Mouse (Mus musculus) intestine, embryonic 15.5 days (tissue): ENCODE measurements around the gene Prdm15. TPM values are rescaled to one million over a fixed set of nuclear protein-coding genes. Genes with fewer than 3 reads are reported as not detected.
A peak's percentile ranks its signal among the peaks of the same experiment; 100 is the strongest.

Experiments used
- ATAC-seq: fragments of 200-750 bp; cut with Nextera tagmentation; 2 replicates; pipeline ENCODE4 v1.8.0; 2017; ENCODE audit warnings: moderate TSS enrichment, moderate library complexity
- H3K27ac ChIP-seq: fragments of 300-500 bp; sonication (generic); 2 replicates; pipeline ENCODE4 v1.5.1; 2015; ENCODE audit warnings: mild to moderate bottlenecking, inconsistent platforms
- H3K27me3 ChIP-seq: fragments of 300-500 bp; sonication (generic); replicated peaks from 2 replicates; pipeline ENCODE4 v1.6.1; 2015; ENCODE audit warnings: inconsistent platforms
- H3K36me3 ChIP-seq: fragments of 300-500 bp; sonication (generic); 2 replicates; pipeline ENCODE4 v1.6.1; 2015; ENCODE audit warnings: inconsistent platforms
- H3K4me1 ChIP-seq: fragments of 300-500 bp; sonication (generic); replicated peaks from 2 replicates; pipeline ENCODE4 v1.6.1; 2015; ENCODE audit warnings: inconsistent platforms
- H3K4me2 ChIP-seq: fragments of 300-500 bp; sonication (generic); replicated peaks from 2 replicates; pipeline ENCODE4 v1.6.1; 2015; ENCODE audit warnings: mild to moderate bottlenecking, inconsistent platforms
- H3K4me3 ChIP-seq: fragments of 300-500 bp; sonication (generic); replicated peaks from 2 replicates; pipeline ENCODE4 v1.5.1; 2015; ENCODE audit warnings: inconsistent platforms
- H3K9ac ChIP-seq: fragments of 300-500 bp; sonication (generic); 2 replicates; pipeline ENCODE4 v1.6.1; 2015; ENCODE audit warnings: inconsistent platforms
- H3K9me3 ChIP-seq: fragments of 300-500 bp; sonication (generic); 2 replicates; pipeline ENCODE4 v1.6.1; 2016; ENCODE audit warnings: inconsistent platforms
- WGBS: fragments of 180-500 bp; shearing (Covaris S2); methylation state at CpG from one replicate; pipeline ENCODE4 v1.1.7; 2015; 5-methylcytosine and 5-hydroxymethylcytosine counted together
- polyA plus RNA-seq: library from polyadenylated mRNA; unstranded; fragments of >200 nt; fragmentation: Nextera tagmentation; extraction: Ambion mirVana; gene quantifications from 2 replicates; pipeline ENCODE4 v1.2.1, GENCODE M21; 2015

The Prdm15 gene
- polyA plus RNA-seq, 1 experiment from 2014 or later, result 7.4 TPM

GRCm38 (mm10) chr16:97808881-97809280 is 42.8 kb downstream of the Prdm15 start:
- no peaks in the 10 kb centered on the region for H3K27me3 ChIP-seq
- no peak overlapping the region for H3K27ac ChIP-seq
- WGBS, result 98% methylated on average over 3 of the region's 3 CpGs
- H3K9me3 ChIP-seq, result no peaks in the 10 kb centered on the region
- H3K4me2 ChIP-seq, result no peak overlapping the region
- H3K36me3 ChIP-seq, result peaks cover 57% of the 10 kb centered on the region
- no peaks in the 10 kb centered on the region for H3K4me1 ChIP-seq
- ATAC-seq, result no peak
- no peak overlapping the region for H3K9ac ChIP-seq
- H3K4me3 ChIP-seq, result no peak overlapping the region

- Histone ChIP-seq H3K9me3 (no peaks in the 10 kb centered on the region), H3K9ac (no peak overlapping the region), H3K4me2 (no peak overlapping the region), H3K36me3 (peaks cover 42% of the 10 kb centered on the region), H3K27ac (no peak overlapping the region), H3K4me1 (no peaks in the 10 kb centered on the region), H3K4me3 (no peak overlapping the region), H3K27me3 (no peaks in the 10 kb centered on the region)
- WGBS, result 91% methylated on average over 3 of the region's 3 CpGs
- ATAC-seq, result no peak
These were observed 46.0 kb downstream of the Prdm15 start for GRCm38 (mm10) chr16:97805646-97806045.

- WGBS, result 69% methylated on average over 7 of the region's 7 CpGs
- Histone ChIP-seq H3K9me3 (no peaks in the 10 kb centered on the region), H3K4me2 (no peak overlapping the region), H3K9ac (no peak overlapping the region), H3K36me3 (peaks cover 41% of the 10 kb centered on the region), H3K4me1 (no peaks in the 10 kb centered on the region), H3K27me3 (no peaks in the 10 kb centered on the region), H3K27ac (no peak overlapping the region), H3K4me3 (no peak overlapping the region)
- ATAC-seq, result peak; percentile 36; the same call in 1 of the 2 replicates
These were observed 46.7 kb downstream of the Prdm15 start for GRCm38 (mm10) chr16:97804680-97805547.

GRCm38 (mm10) chr16:97797950-97798869 is 53.4 kb downstream of the Prdm15 start:
- no peak overlapping the region for H3K4me3 ChIP-seq
- peaks cover 25% of the 10 kb centered on the region for H3K36me3 ChIP-seq
- ATAC-seq, result peak; percentile 56; the same call in 1 of the 2 replicates
- no peaks in the 10 kb centered on the region for H3K9me3 ChIP-seq
- no peaks in the 10 kb centered on the region for H3K4me1 ChIP-seq
- H3K27ac ChIP-seq, result no peak overlapping the region
- no peak overlapping the region for H3K9ac ChIP-seq
- WGBS, result 87% methylated on average over 7 of the region's 7 CpGs
- no peaks in the 10 kb centered on the region for H3K27me3 ChIP-seq
- no peak overlapping the region for H3K4me2 ChIP-seq

GRCm38 (mm10) chr16:97797212-97797611 is 54.4 kb downstream of the Prdm15 start:
- Histone ChIP-seq H3K4me3 (no peak overlapping the region), H3K9me3 (no peaks in the 10 kb centered on the region), H3K36me3 (peaks cover 28% of the 10 kb centered on the region; the same call in 1 of the 2 replicates), H3K4me1 (no peaks in the 10 kb centered on the region), H3K9ac (no peak overlapping the region), H3K27me3 (no peaks in the 10 kb centered on the region), H3K4me2 (no peak overlapping the region), H3K27ac (no peak overlapping the region)
- no peak for ATAC-seq
- WGBS, result 79% methylated on average over 3 of the region's 3 CpGs

GRCm38 (mm10) chr16:97794256-97794655 is 57.4 kb downstream of the Prdm15 start:
- Histone ChIP-seq H3K9ac (no peak overlapping the region), H3K9me3 (no peaks in the 10 kb centered on the region), H3K4me1 (no peaks in the 10 kb centered on the region), H3K36me3 (peaks cover 28% of the 10 kb centered on the region; the same call in 1 of the 2 replicates), H3K27ac (no peak overlapping the region), H3K4me3 (no peak overlapping the region), H3K4me2 (no peak overlapping the region), H3K27me3 (no peaks in the 10 kb centered on the region)
- 91% methylated on average over 6 of the region's 6 CpGs for WGBS
- no peak for ATAC-seq

- Histone ChIP-seq H3K9me3 (no peaks in the 10 kb centered on the region), H3K27ac (no peak overlapping the region), H3K36me3 (no peaks in the 10 kb centered on the region), H3K4me1 (0 out of 2 replicates have a peak, but pooled peaks cover 2% of the 10 kb centered on the region), H3K4me3 (no peak overlapping the region), H3K4me2 (no peak overlapping the region), H3K9ac (no peak overlapping the region), H3K27me3 (no peaks in the 10 kb centered on the region)
- ATAC-seq, result peak; percentile 65
- WGBS, result 66% methylated on average over 5 of the region's 5 CpGs
These were observed 68.6 kb downstream of the Prdm15 start for GRCm38 (mm10) chr16:97783057-97783456.

- H3K4me3 ChIP-seq, result no peak overlapping the region
- 24% methylated on average over 15 of the region's 15 CpGs for WGBS
- no peak overlapping the region for H3K27ac ChIP-seq
- H3K36me3 ChIP-seq, result no peaks in the 10 kb centered on the region
- H3K9me3 ChIP-seq, result no peaks in the 10 kb centered on the region
- H3K4me1 ChIP-seq, result 0 out of 2 replicates have a peak, but pooled peaks cover 2% of the 10 kb centered on the region
- H3K4me2 ChIP-seq, result peak overlapping the region; percentile 45
- no peaks in the 10 kb centered on the region for H3K27me3 ChIP-seq
- H3K9ac ChIP-seq, result no peak overlapping the region
- ATAC-seq, result peak; percentile 86
These were observed 73.2 kb downstream of the Prdm15 start for GRCm38 (mm10) chr16:97778353-97779025.

GRCm38 (mm10) chr16:97766501-97766900 is 85.1 kb downstream of the Prdm15 start:
- no peaks in the 10 kb centered on the region for H3K9me3 ChIP-seq
- no peak overlapping the region for H3K9ac ChIP-seq
- WGBS, result 24% methylated on average over 3 of the region's 3 CpGs
- H3K4me1 ChIP-seq, result peaks cover 20% of the 10 kb centered on the region
- peaks cover 21% of the 10 kb centered on the region for H3K27me3 ChIP-seq
- H3K4me2 ChIP-seq, result no peak overlapping the region
- no peak overlapping the region for H3K4me3 ChIP-seq
- no peak overlapping the region for H3K27ac ChIP-seq
- no peaks in the 10 kb centered on the region for H3K36me3 ChIP-seq
- ATAC-seq, result peak; percentile 16; the same call in 1 of the 2 replicates

- Histone ChIP-seq H3K9ac (no peak overlapping the region), H3K9me3 (no peaks in the 10 kb centered on the region), H3K4me2 (no peak overlapping the region), H3K4me3 (no peak overlapping the region), H3K36me3 (no peaks in the 10 kb centered on the region), H3K27me3 (peaks cover 23% of the 10 kb centered on the region), H3K27ac (no peak overlapping the region), H3K4me1 (peaks cover 23% of the 10 kb centered on the region)
- 53% methylated on average over 2 of the region's 2 CpGs for WGBS
- ATAC-seq, result no peak
These were observed 87.0 kb downstream of the Prdm15 start for GRCm38 (mm10) chr16:97764626-97765025.

- Histone ChIP-seq H3K4me3 (peak overlapping the region; percentile 54), H3K36me3 (no peaks in the 10 kb centered on the region), H3K27me3 (peaks cover 23% of the 10 kb centered on the region), H3K9ac (no peak overlapping the region), H3K4me2 (peak overlapping the region; percentile 70), H3K27ac (no peak overlapping the region), H3K9me3 (no peaks in the 10 kb centered on the region), H3K4me1 (peaks cover 23% of the 10 kb centered on the region)
- no peak for ATAC-seq
- 5% methylated on average over 13 of the region's 13 CpGs for WGBS
These were observed 87.7 kb downstream of the Prdm15 start for GRCm38 (mm10) chr16:97763990-97764340.
